Mouse (Mus musculus) liver, adult 2 months (tissue): ENCODE results near the gene Plk3.

Experiments
- CTCF ChIP-seq: fragments of 200-500 bp; IDR thresholded peaks from 2 replicates; pipeline ENCODE4 v1.5.1; 2011; ENCODE audit warnings: low read depth, low read length, control low read depth
- POLR2A ChIP-seq: fragments of 200-500 bp; IDR thresholded peaks from 2 replicates; pipeline ENCODE4 v1.6.1; 2011; ENCODE audit warnings: low read length, control low read depth; ENCODE audit not compliant: insufficient read depth; ENCODE audit errors: extremely low read depth

GRCm38 (mm10) chr4:117115592-117115991 is 18.2 kb downstream of the Plk3 start:
- TF ChIP-seq CTCF: no peak
- TF ChIP-seq POLR2A: no peak
